Mouse (Mus musculus) intestine, embryonic 15.5 days (tissue): ENCODE measurements at regions not wholly inside any gene's neighbourhood (a gene's known extent, or its start where the extent isn't known, plus 50 kb on each side); places are given as distances from the start of the nearest gene placed in this dataset.
A peak's percentile ranks its signal among the peaks of the same experiment; 100 is the strongest.

ENCODE experiments used
- ATAC-seq: fragments of 200-750 bp; cut with Nextera tagmentation; 2 replicates; pipeline ENCODE4 v1.8.0; 2017; ENCODE audit warnings: moderate TSS enrichment, moderate library complexity
- H3K27ac ChIP-seq: fragments of 300-500 bp; sonication (generic); 2 replicates; pipeline ENCODE4 v1.5.1; 2015; ENCODE audit warnings: mild to moderate bottlenecking, inconsistent platforms
- H3K27me3 ChIP-seq: fragments of 300-500 bp; sonication (generic); replicated peaks from 2 replicates; pipeline ENCODE4 v1.6.1; 2015; ENCODE audit warnings: inconsistent platforms
- H3K36me3 ChIP-seq: fragments of 300-500 bp; sonication (generic); 2 replicates; pipeline ENCODE4 v1.6.1; 2015; ENCODE audit warnings: inconsistent platforms
- H3K4me1 ChIP-seq: fragments of 300-500 bp; sonication (generic); replicated peaks from 2 replicates; pipeline ENCODE4 v1.6.1; 2015; ENCODE audit warnings: inconsistent platforms
- H3K4me2 ChIP-seq: fragments of 300-500 bp; sonication (generic); replicated peaks from 2 replicates; pipeline ENCODE4 v1.6.1; 2015; ENCODE audit warnings: mild to moderate bottlenecking, inconsistent platforms
- H3K4me3 ChIP-seq: fragments of 300-500 bp; sonication (generic); replicated peaks from 2 replicates; pipeline ENCODE4 v1.5.1; 2015; ENCODE audit warnings: inconsistent platforms
- H3K9ac ChIP-seq: fragments of 300-500 bp; sonication (generic); 2 replicates; pipeline ENCODE4 v1.6.1; 2015; ENCODE audit warnings: inconsistent platforms
- H3K9me3 ChIP-seq: fragments of 300-500 bp; sonication (generic); 2 replicates; pipeline ENCODE4 v1.6.1; 2016; ENCODE audit warnings: inconsistent platforms
- WGBS: fragments of 180-500 bp; shearing (Covaris S2); methylation state at CpG from one replicate; pipeline ENCODE4 v1.1.7; 2015; 5-methylcytosine and 5-hydroxymethylcytosine counted together

GRCm38 (mm10) chr4:105358725-105359124, 201.6 kb downstream of the Plpp3 start:
- H3K36me3 ChIP-seq = no peaks in the 10 kb centered on the region
- no peak overlapping the region for H3K9ac ChIP-seq
- H3K4me1 ChIP-seq = 0 out of 2 replicates have a peak, but pooled peaks cover 2% of the 10 kb centered on the region
- H3K9me3 ChIP-seq = no peaks in the 10 kb centered on the region
- no peaks in the 10 kb centered on the region for H3K27me3 ChIP-seq
- ATAC-seq = no peak
- 35% methylated on average over 2 of the region's 2 CpGs for WGBS
- no peak overlapping the region for H3K27ac ChIP-seq
- no peak overlapping the region for H3K4me3 ChIP-seq
- no peak overlapping the region for H3K4me2 ChIP-seq

GRCm38 (mm10) chr4:105364496-105364895, 207.3 kb downstream of the Plpp3 start:
- no peak overlapping the region for H3K9ac ChIP-seq
- H3K36me3 ChIP-seq = no peaks in the 10 kb centered on the region
- WGBS = 67% methylated on average over 6 of the region's 6 CpGs
- no peak overlapping the region for H3K27ac ChIP-seq
- H3K9me3 ChIP-seq = no peaks in the 10 kb centered on the region
- no peak overlapping the region for H3K4me3 ChIP-seq
- no peaks in the 10 kb centered on the region for H3K27me3 ChIP-seq
- H3K4me1 ChIP-seq = no peaks in the 10 kb centered on the region
- no peak overlapping the region for H3K4me2 ChIP-seq
- 0 out of 2 replicates have a peak, but pooled peaks have one; percentile 31 for ATAC-seq

- Histone ChIP-seq H3K4me2 (no peak overlapping the region), H3K27me3 (no peaks in the 10 kb centered on the region), H3K4me3 (no peak overlapping the region), H3K9ac (no peak overlapping the region), H3K36me3 (no peaks in the 10 kb centered on the region), H3K4me1 (no peaks in the 10 kb centered on the region), H3K9me3 (no peaks in the 10 kb centered on the region), H3K27ac (no peak overlapping the region)
- no peak for ATAC-seq
- 65% methylated on average over 5 of the region's 5 CpGs for WGBS
Measured at GRCm38 (mm10) chr4:105365076-105365475, 207.9 kb downstream of the Plpp3 start.

GRCm38 (mm10) chr4:105376591-105376990, 219.4 kb downstream of the Plpp3 start:
- Histone ChIP-seq H3K9ac (no peak overlapping the region), H3K27ac (no peak overlapping the region), H3K4me3 (no peak overlapping the region), H3K4me1 (no peaks in the 10 kb centered on the region), H3K4me2 (no peak overlapping the region), H3K27me3 (no peaks in the 10 kb centered on the region), H3K36me3 (no peaks in the 10 kb centered on the region), H3K9me3 (no peaks in the 10 kb centered on the region)
- ATAC-seq = no peak
- 40% methylated on average over 5 of the region's 5 CpGs for WGBS

- Histone ChIP-seq H3K27ac (no peak overlapping the region), H3K4me3 (no peak overlapping the region)
- ATAC-seq = no peak
Measured at GRCm38 (mm10) chr4:105377469-105378187, 220.5 kb downstream of the Plpp3 start.

GRCm38 (mm10) chr4:105384826-105385225, 227.7 kb downstream of the Plpp3 start:
- H3K4me1 ChIP-seq = no peaks in the 10 kb centered on the region
- WGBS = 73% methylated on average over 3 of the region's 3 CpGs
- H3K9ac ChIP-seq = no peak overlapping the region
- H3K27me3 ChIP-seq = no peaks in the 10 kb centered on the region
- H3K9me3 ChIP-seq = no peaks in the 10 kb centered on the region
- no peak overlapping the region for H3K4me3 ChIP-seq
- H3K4me2 ChIP-seq = no peak overlapping the region
- no peaks in the 10 kb centered on the region for H3K36me3 ChIP-seq
- ATAC-seq = no peak
- H3K27ac ChIP-seq = no peak overlapping the region

More at GRCm38 (mm10) chr4:105377469-105378187, 220.5 kb downstream of the Plpp3 start:
- no peaks in the 10 kb centered on the region for H3K4me1 ChIP-seq
- no peaks in the 10 kb centered on the region for H3K36me3 ChIP-seq
- no peak overlapping the region for H3K9ac ChIP-seq
- H3K27me3 ChIP-seq = no peaks in the 10 kb centered on the region
- H3K9me3 ChIP-seq = no peaks in the 10 kb centered on the region
- no peak overlapping the region for H3K4me2 ChIP-seq
- 52% methylated on average over 11 of the region's 11 CpGs for WGBS

GRCm38 (mm10) chr4:105385481-105385880, 228.3 kb downstream of the Plpp3 start:
- ATAC-seq = no peak
- H3K36me3 ChIP-seq = no peaks in the 10 kb centered on the region
- H3K9me3 ChIP-seq = no peaks in the 10 kb centered on the region
- H3K4me1 ChIP-seq = 0 out of 2 replicates have a peak, but pooled peaks cover 4% of the 10 kb centered on the region
- H3K27me3 ChIP-seq = no peaks in the 10 kb centered on the region
- WGBS = 92% methylated on average over 5 of the region's 5 CpGs
- no peak overlapping the region for H3K27ac ChIP-seq
- H3K4me2 ChIP-seq = no peak overlapping the region
- no peak overlapping the region for H3K9ac ChIP-seq
- H3K4me3 ChIP-seq = no peak overlapping the region

GRCm38 (mm10) chr4:105390378-105390777, 233.2 kb downstream of the Plpp3 start:
- H3K27me3 ChIP-seq = no peaks in the 10 kb centered on the region
- H3K4me3 ChIP-seq = no peak overlapping the region
- H3K27ac ChIP-seq = no peak overlapping the region
- ATAC-seq = no peak
- H3K4me2 ChIP-seq = no peak overlapping the region
- H3K9ac ChIP-seq = no peak overlapping the region
- 0 out of 2 replicates have a peak, but pooled peaks cover 4% of the 10 kb centered on the region for H3K4me1 ChIP-seq
- WGBS = 20% methylated on average over 5 of the region's 5 CpGs
- no peaks in the 10 kb centered on the region for H3K9me3 ChIP-seq
- no peaks in the 10 kb centered on the region for H3K36me3 ChIP-seq

- ATAC-seq = no peak
- WGBS = 57% methylated on average over 1 of the region's 1 CpGs
- Histone ChIP-seq H3K4me1 (0 out of 2 replicates have a peak, but pooled peaks cover 4% of the 10 kb centered on the region), H3K27me3 (no peaks in the 10 kb centered on the region), H3K4me2 (no peak overlapping the region), H3K4me3 (no peak overlapping the region), H3K27ac (no peak overlapping the region), H3K9ac (no peak overlapping the region), H3K9me3 (no peaks in the 10 kb centered on the region), H3K36me3 (no peaks in the 10 kb centered on the region)
Measured at GRCm38 (mm10) chr4:105394366-105394765, 237.2 kb downstream of the Plpp3 start.

- no peak for ATAC-seq
- Histone ChIP-seq H3K9me3 (no peaks in the 10 kb centered on the region), H3K9ac (no peak overlapping the region), H3K4me2 (no peak overlapping the region), H3K27ac (no peak overlapping the region), H3K4me1 (no peaks in the 10 kb centered on the region), H3K4me3 (no peak overlapping the region), H3K36me3 (no peaks in the 10 kb centered on the region), H3K27me3 (no peaks in the 10 kb centered on the region)
- 78% methylated on average over 2 of the region's 2 CpGs for WGBS
Measured at GRCm38 (mm10) chr4:105397451-105397850, 240.3 kb downstream of the Plpp3 start.

GRCm38 (mm10) chr4:105402021-105402420, 244.9 kb downstream of the Plpp3 start:
- Histone ChIP-seq H3K27ac (no peak overlapping the region), H3K27me3 (no peaks in the 10 kb centered on the region), H3K4me2 (no peak overlapping the region), H3K9me3 (no peaks in the 10 kb centered on the region), H3K4me1 (0 out of 2 replicates have a peak, but pooled peaks cover 3% of the 10 kb centered on the region), H3K4me3 (no peak overlapping the region), H3K9ac (no peak overlapping the region), H3K36me3 (no peaks in the 10 kb centered on the region)
- 82% methylated on average over 3 of the region's 3 CpGs for WGBS
- no peak for ATAC-seq

- no peak; the same call in 1 of the 2 replicates for ATAC-seq
- Histone ChIP-seq H3K9me3 (no peaks in the 10 kb centered on the region), H3K4me1 (0 out of 2 replicates have a peak, but pooled peaks cover 3% of the 10 kb centered on the region), H3K4me2 (no peak overlapping the region), H3K27ac (no peak overlapping the region), H3K4me3 (no peak overlapping the region), H3K27me3 (no peaks in the 10 kb centered on the region), H3K36me3 (no peaks in the 10 kb centered on the region), H3K9ac (no peak overlapping the region)
- WGBS = 30% methylated on average over 3 of the region's 3 CpGs
Measured at GRCm38 (mm10) chr4:105403169-105403568, 246.0 kb downstream of the Plpp3 start.

GRCm38 (mm10) chr4:105403686-105404085, 246.5 kb downstream of the Plpp3 start:
- Histone ChIP-seq H3K4me3 (no peak overlapping the region), H3K27me3 (no peaks in the 10 kb centered on the region), H3K9ac (no peak overlapping the region), H3K27ac (no peak overlapping the region), H3K36me3 (no peaks in the 10 kb centered on the region), H3K4me1 (0 out of 2 replicates have a peak, but pooled peaks cover 3% of the 10 kb centered on the region), H3K4me2 (no peak overlapping the region), H3K9me3 (no peaks in the 10 kb centered on the region)
- WGBS = 79% methylated on average over 6 of the region's 6 CpGs
- ATAC-seq = no peak
